Mouse (Mus musculus): ENCODE measurements around the gene Drap1. TPM values are rescaled to one million over a fixed set of nuclear protein-coding genes. Genes with fewer than 3 reads are reported as not detected.

Gene Drap1
- polyA plus RNA-seq, 2 experiments: 219 to 236 TPM

DNA sequence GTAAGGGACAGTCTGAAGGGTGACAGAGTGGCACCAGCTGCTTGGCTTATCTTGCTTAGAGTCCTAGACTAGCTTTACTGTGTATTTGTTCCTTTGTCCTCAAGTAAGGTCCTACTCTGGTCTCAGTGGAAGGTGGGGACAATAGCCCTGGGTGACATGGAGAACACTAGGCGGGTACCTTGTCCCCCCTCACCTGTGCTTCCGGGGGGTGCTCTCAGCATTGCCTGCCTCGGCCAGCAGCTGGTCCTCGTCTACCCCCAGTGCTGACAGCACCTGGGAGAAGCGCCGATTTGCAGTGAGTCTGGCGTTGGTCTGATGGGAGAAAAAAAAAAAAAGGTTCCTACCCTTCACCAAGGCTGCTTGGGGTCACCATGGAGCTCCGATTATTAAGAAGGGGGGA lies 34.4 kb downstream of the Drap1 start:
- peak overlapping the region; percentile 91 for H3K9ac ChIP-seq (ENCODE audit: low read depth, low read length, severe bottlenecking)
- H3K4me1 ChIP-seq (ENCODE audit: control insufficient read depth, insufficient read depth, low read length): peaks cover 23% of the 10 kb centered on the region
- no peak overlapping the region for H3K27ac ChIP-seq (replicated peaks; ENCODE audit: low read depth, low read length)
- no peaks in the 10 kb centered on the region for H3K27me3 ChIP-seq (ENCODE audit: control insufficient read depth, insufficient read depth, low read length)
- peak overlapping the region; percentile 99 for H3K4me3 ChIP-seq (replicated peaks; ENCODE audit: low read length)
- WGBS: 74% methylated on average over 8 of the region's 8 CpGs
- no peak for TF ChIP-seq POLR2A (IDR thresholded peaks at IDR 0.05; ENCODE audit: borderline replicate concordance, extremely low read depth, insufficient read depth, insufficient read length)
- ATAC-seq (ENCODE audit: low FRiP score, low read depth): no peak
- no peaks in the 10 kb centered on the region for H3K9me3 ChIP-seq (ENCODE audit: control insufficient read depth, low read length)
- no peak for DNase-seq (ENCODE audit: low spot score)
- peaks cover 4% of the 10 kb centered on the region for H3K36me3 ChIP-seq (ENCODE audit: control insufficient read depth, insufficient read depth, low read length)
- H3K4me2 ChIP-seq (replicated peaks; ENCODE audit: low read depth, low read length, severe bottlenecking): peak overlapping the region; percentile 84

GRCm38 (mm10) chr19:5389647-5390046 lies 35.1 kb downstream of the Drap1 start:
- H3K9ac ChIP-seq (ENCODE audit: low read depth, low read length, severe bottlenecking): peak overlapping the region; percentile 91
- no peaks in the 10 kb centered on the region for H3K9me3 ChIP-seq (ENCODE audit: control insufficient read depth, low read length)
- WGBS: 22% methylated on average over 12 of the region's 12 CpGs
- DNase-seq (ENCODE audit: low spot score) (no peak), ATAC-seq (ENCODE audit: low FRiP score, low read depth) (no peak)
- peaks cover 23% of the 10 kb centered on the region for H3K4me1 ChIP-seq (ENCODE audit: control insufficient read depth, insufficient read depth, low read length)
- peak overlapping the region; percentile 79; the same call in 1 of the 2 replicates for H3K27ac ChIP-seq (replicated peaks; ENCODE audit: low read depth, low read length)
- H3K4me2 ChIP-seq (replicated peaks; ENCODE audit: low read depth, low read length, severe bottlenecking): peak overlapping the region; percentile 84
- no peaks in the 10 kb centered on the region for H3K27me3 ChIP-seq (ENCODE audit: control insufficient read depth, insufficient read depth, low read length)
- H3K4me3 ChIP-seq (replicated peaks; ENCODE audit: low read length): peak overlapping the region; percentile 99
- no peak for TF ChIP-seq POLR2A (IDR thresholded peaks at IDR 0.05; ENCODE audit: borderline replicate concordance, extremely low read depth, insufficient read depth, insufficient read length)
- H3K36me3 ChIP-seq (ENCODE audit: control insufficient read depth, insufficient read depth, low read length): peaks cover 11% of the 10 kb centered on the region

DNA sequence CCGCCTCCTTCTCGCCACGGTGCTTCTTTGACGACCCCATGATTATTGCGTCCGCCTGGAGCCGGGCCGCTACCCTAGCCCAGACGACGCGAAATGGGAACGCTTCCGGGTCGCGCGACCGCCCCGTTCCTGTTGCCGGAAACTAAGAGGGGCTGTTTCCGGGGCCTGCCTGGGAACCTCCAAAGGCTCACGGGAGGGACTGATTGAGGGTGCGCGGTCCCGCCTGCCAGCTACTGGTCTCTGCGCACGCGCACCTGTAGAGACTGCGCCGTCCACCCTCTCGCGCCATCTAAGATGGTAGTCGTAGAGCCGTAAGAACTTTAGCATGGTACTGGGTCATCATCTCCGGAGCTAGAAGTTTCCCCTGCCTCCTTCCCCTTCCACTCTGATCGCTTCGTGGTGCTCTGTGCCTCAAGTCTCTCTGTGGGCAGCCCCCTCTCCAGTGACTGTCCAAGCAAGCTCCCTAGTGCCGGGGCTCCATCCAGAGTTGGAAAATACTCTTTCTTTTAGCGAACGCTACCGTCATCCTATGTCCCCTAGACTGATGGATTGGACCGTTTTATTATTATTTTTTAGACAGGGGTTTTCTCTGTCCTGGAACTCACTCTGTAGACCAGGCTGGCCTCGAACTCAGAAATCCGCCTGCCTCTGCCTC lies 36.1 kb downstream of the Drap1 start, which contains the start of gene Sart1:
Sart1 (minus strand) TSS at position 116 of the 655 bp plus-strand sequence.
- Histone ChIP-seq H3K27ac (replicated peaks; ENCODE audit: low read depth, low read length) (peak within 1 kb of the TSS; percentile 79), H3K36me3 (ENCODE audit: control insufficient read depth, insufficient read depth, low read length) (peaks cover 20% of the 10 kb centered on the region), H3K4me1 (ENCODE audit: control insufficient read depth, insufficient read depth, low read length) (peaks cover 23% of the 10 kb centered on the region), H3K9ac (ENCODE audit: low read depth, low read length, severe bottlenecking) (peak within 1 kb of the TSS; percentile 91), H3K4me3 (replicated peaks; ENCODE audit: low read length) (peak within 1 kb of the TSS; percentile 99), H3K9me3 (ENCODE audit: control insufficient read depth, low read length) (no peaks in the 10 kb centered on the region), H3K27me3 (ENCODE audit: control insufficient read depth, insufficient read depth, low read length) (no peaks in the 10 kb centered on the region), H3K4me2 (replicated peaks; ENCODE audit: low read depth, low read length, severe bottlenecking) (peak within 1 kb of the TSS; percentile 84)
- WGBS: 4% methylated on average over 43 of the region's 43 CpGs
- TF ChIP-seq POLR2A (IDR thresholded peaks at IDR 0.05; ENCODE audit: borderline replicate concordance, extremely low read depth, insufficient read depth, insufficient read length): peak; percentile 72; the same call in 1 of the 2 replicates
- ATAC-seq (ENCODE audit: low FRiP score, low read depth): peak; percentile 95
- DNase-seq (ENCODE audit: low spot score): peak; percentile 99

GRCm38 (mm10) chr19:5388011-5388441 lies 36.8 kb downstream of the Drap1 start:
- peaks cover 27% of the 10 kb centered on the region for H3K36me3 ChIP-seq (ENCODE audit: control insufficient read depth, insufficient read depth, low read length)
- ATAC-seq (ENCODE audit: low FRiP score, low read depth) (peak; percentile 45; the same call in 1 of the 2 replicates), DNase-seq (ENCODE audit: low spot score) (no peak)
- H3K4me1 ChIP-seq (ENCODE audit: control insufficient read depth, insufficient read depth, low read length): peaks cover 23% of the 10 kb centered on the region
- peak overlapping the region; percentile 99 for H3K4me3 ChIP-seq (replicated peaks; ENCODE audit: low read length)
- H3K9ac ChIP-seq (ENCODE audit: low read depth, low read length, severe bottlenecking): peak overlapping the region; percentile 91
- peak overlapping the region; percentile 84 for H3K4me2 ChIP-seq (replicated peaks; ENCODE audit: low read depth, low read length, severe bottlenecking)
- H3K9me3 ChIP-seq (ENCODE audit: control insufficient read depth, low read length): no peaks in the 10 kb centered on the region
- H3K27ac ChIP-seq (replicated peaks; ENCODE audit: low read depth, low read length): peak overlapping the region; percentile 79; the same call in 1 of the 2 replicates
- WGBS: 2% methylated on average over 39 of the region's 43 CpGs
- TF ChIP-seq POLR2A (IDR thresholded peaks at IDR 0.05; ENCODE audit: borderline replicate concordance, extremely low read depth, insufficient read depth, insufficient read length): no peak
- no peaks in the 10 kb centered on the region for H3K27me3 ChIP-seq (ENCODE audit: control insufficient read depth, insufficient read depth, low read length)

DNA sequence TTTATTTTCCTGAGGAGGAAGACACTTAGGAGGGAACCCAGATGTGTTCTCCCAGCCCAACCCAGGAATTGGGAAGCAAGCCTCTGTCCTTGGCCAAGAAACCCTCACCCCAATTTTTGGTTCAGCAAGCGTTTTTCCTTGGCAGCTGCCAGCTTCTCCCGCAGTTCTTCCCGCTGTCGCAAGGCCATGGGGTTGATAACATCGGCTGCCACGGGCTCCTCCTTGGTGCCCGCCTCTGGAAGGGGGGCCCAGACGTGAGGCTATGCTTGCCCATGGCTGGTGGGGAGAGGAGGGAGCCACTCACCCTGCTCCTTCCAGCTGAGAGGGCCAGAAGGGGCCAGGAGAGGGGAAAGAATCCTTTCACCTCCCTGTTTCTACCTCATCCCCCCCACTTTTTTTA lies 40.1 kb downstream of the Drap1 start:
- WGBS: 90% methylated on average over 8 of the region's 8 CpGs
- no peaks in the 10 kb centered on the region for H3K9me3 ChIP-seq (ENCODE audit: control insufficient read depth, low read length)
- no peak for TF ChIP-seq POLR2A (IDR thresholded peaks at IDR 0.05; ENCODE audit: borderline replicate concordance, extremely low read depth, insufficient read depth, insufficient read length)
- no peak overlapping the region for H3K27ac ChIP-seq (replicated peaks; ENCODE audit: low read depth, low read length)
- H3K27me3 ChIP-seq (ENCODE audit: control insufficient read depth, insufficient read depth, low read length): no peaks in the 10 kb centered on the region
- DNase-seq (ENCODE audit: low spot score) (no peak), ATAC-seq (ENCODE audit: low FRiP score, low read depth) (no peak)
- H3K4me2 ChIP-seq (replicated peaks; ENCODE audit: low read depth, low read length, severe bottlenecking): no peak overlapping the region
- H3K4me1 ChIP-seq (ENCODE audit: control insufficient read depth, insufficient read depth, low read length): peaks cover 15% of the 10 kb centered on the region
- H3K36me3 ChIP-seq (ENCODE audit: control insufficient read depth, insufficient read depth, low read length): peaks cover 59% of the 10 kb centered on the region
- no peak overlapping the region for H3K9ac ChIP-seq (ENCODE audit: low read depth, low read length, severe bottlenecking)
- H3K4me3 ChIP-seq (replicated peaks; ENCODE audit: low read length): no peak overlapping the region

Measured in limb, embryonic 14.5 days (tissue).